Mouse (Mus musculus): ENCODE data around the gene Kcna10.

- TF ChIP-seq CTCF (IDR thresholded peaks at IDR 0.05; ENCODE audit: low read depth) (no peak), EP300 (IDR thresholded peaks at IDR 0.05; ENCODE audit: low read depth) (no peak)
Observed at GRCm38 (mm10) chr3:107172556-107172955, 10.3 kb upstream of the Kcna10 start.

All from liver, postnatal 0 days (tissue).